Mouse (Mus musculus) megakaryocyte-erythroid progenitor cell, adult 5-6 weeks (primary cell): ENCODE measurements around the gene Plcl1. TPM values are rescaled to one million over a fixed set of nuclear protein-coding genes. Genes with fewer than 3 reads are reported as not detected.

Source experiments
- ATAC-seq: replicated peaks from 2 replicates; pipeline ENCODE4 v1.8.0; 2016; ENCODE audit warnings: mild to moderate bottlenecking, inconsistent platforms; ENCODE audit not compliant: severe bottlenecking, poor library complexity, low FRiP score, low TSS enrichment
- total RNA-seq, 2 experiments: library from RNA; stranded (forward) in 1 of 2; stranded (reverse) in 1 of 2; fragments of 200-1000, 215-1000 nt in 1 of 2; fragments of >200 nt in 1 of 2; fragmentation: Nextera tagmentation in 1 of 2; gene quantifications; 2 replicates each; pipeline ENCODE4 v1.2.3; 2014 to 2017

The Plcl1 gene
- total RNA-seq, 2 experiments from 2014 or later, result not detected

- no peak for ATAC-seq
Measured at GRCm38 (mm10) chr1:55668622-55669237, 263.0 kb downstream of the Plcl1 start.

- no peak for ATAC-seq
Measured at GRCm38 (mm10) chr1:55682676-55683075, 277.0 kb downstream of the Plcl1 start.

GRCm38 (mm10) chr1:55686261-55686660 is 280.5 kb downstream of the Plcl1 start:
- no peak for ATAC-seq

DNA sequence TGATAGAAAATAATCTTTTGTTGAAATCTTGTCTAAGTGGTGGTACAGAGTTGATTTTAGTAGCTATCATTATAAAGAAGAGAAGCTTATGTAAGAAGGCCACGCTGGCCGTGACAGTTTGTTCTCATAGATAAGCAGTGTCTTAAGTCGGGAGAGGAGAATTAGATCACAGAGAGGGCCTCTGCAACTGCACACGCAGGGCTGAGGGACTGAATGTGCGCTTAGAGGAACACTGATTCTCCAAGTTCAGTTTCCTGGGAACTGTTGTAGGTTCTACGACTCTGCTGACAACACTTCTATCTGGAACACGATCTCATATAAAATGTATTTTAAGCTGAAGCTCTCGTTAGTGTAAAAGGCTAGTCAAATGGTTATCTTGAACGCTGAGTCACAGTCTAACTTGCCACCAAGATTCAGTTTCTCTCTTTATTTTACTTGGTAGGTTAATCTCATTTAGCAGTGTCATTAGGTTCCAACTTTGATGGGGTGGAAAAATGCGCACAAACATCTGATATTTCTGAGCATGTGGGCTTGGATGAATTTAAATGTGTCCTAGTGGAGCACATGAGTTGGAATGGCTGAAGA is 288.0 kb downstream of the Plcl1 start:
- ATAC-seq, result peak; percentile 75

DNA sequence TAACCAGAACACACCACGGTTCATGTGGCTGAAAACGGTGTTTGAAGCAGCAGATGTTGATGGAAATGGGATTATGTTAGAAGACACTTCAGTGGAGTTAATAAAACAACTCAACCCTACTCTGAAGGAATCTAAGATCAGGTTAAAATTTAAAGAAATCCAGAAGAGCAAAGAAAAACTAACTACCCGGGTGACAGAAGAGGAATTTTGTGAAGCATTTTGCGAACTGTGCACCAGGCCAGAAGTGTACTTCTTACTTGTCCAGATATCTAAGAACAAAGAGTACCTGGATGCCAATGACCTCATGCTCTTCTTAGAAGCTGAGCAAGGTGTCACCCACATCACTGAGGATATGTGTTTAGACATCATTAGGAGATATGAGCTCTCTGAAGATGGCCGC is 290.5 kb downstream of the Plcl1 start:
- ATAC-seq, result no peak

GRCm38 (mm10) chr1:55699393-55699970 is 293.8 kb downstream of the Plcl1 start:
- no peak for ATAC-seq

DNA sequence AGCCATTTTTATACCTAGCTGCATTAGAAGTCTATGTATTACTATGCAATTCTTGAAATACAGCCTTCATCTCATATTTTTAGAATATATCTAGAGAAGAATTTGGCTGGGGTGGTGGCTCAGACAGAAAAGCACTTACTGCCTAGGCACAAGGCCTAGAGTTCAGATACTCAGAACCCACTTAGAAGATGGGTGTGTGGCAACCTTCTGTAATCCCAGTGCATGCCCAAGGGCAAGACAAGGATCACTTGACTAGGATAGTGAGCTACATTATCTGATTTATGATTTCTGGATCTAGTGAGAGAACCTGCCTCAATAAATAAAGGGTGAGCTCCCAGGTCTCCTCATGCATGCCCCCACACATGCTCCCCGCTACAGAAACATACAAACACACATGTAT is 294.3 kb downstream of the Plcl1 start:
- no peak for ATAC-seq

- no peak for ATAC-seq
Measured at GRCm38 (mm10) chr1:55700726-55701125, 295.0 kb downstream of the Plcl1 start.

- ATAC-seq, result no peak
Measured at GRCm38 (mm10) chr1:55701601-55702000, 295.9 kb downstream of the Plcl1 start.

DNA sequence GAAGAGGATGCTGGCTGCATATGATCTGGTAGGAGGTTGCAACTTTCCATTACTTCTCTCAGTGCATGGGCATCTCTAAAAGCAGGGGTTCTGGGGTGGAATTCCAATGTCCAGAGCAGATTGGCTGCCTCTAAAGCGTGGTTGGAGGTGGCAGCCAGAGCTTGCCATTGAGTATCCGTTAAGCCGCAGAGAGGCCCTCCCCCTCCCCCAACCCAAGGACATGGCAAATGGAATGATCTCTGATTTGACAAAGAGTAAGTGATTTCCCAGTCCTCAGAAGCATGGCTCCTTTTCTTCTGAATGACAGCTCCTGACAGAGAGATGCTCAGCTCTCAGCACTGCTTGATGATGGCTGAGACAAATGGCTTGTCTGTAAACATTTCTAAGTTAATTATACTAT is 296.4 kb downstream of the Plcl1 start:
- no peak for ATAC-seq

GRCm38 (mm10) chr1:55704707-55705106 is 299.0 kb downstream of the Plcl1 start:
- no peak for ATAC-seq

- no peak for ATAC-seq
Measured at GRCm38 (mm10) chr1:55705173-55705572, 299.5 kb downstream of the Plcl1 start.

GRCm38 (mm10) chr1:55705756-55706155 is 300.0 kb downstream of the Plcl1 start:
- no peak for ATAC-seq

DNA sequence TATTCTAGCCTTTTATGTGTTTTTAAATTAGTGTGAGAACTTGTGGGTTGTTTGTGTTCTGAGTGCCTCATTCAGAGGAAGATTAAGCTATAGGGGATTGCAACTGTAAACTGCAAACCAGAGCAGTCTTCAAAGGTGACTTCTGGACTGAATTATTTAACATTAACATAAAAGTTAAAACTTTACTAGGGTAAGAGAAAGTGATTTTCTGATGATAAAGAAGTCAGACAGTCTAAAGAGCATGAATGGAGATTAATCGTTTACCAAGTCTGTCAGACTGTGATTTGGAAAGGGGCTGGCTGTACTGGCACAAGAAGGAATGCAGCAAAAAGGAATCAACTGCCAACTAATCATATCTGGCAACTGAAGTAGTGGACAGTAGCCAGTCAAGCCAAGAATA is 301.2 kb downstream of the Plcl1 start:
- ATAC-seq, result no peak

DNA sequence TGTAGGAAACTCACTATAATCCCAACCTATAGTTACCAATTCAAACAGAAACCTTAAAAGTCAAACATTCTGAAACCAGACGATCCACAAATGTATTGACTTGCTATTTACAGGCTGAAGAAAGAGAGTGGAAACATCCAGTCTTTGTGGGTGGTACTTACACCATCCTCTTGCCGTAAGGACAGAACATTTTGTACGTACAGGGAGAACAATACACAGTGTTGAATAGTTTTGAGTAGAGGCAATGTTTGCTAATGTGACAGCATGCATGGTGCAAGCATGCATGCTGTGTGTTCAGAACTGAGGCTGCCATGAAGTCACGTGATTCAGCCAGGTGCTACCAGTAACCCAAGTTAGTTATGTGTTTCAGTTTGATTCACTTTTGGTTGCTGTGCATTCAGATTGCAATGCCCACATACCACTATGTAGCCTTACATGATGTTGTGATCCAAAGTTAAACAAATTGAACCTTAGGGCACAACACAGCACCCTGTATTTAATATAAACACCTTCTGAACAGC is 311.6 kb downstream of the Plcl1 start:
- ATAC-seq, result no peak

- ATAC-seq, result no peak
Measured at GRCm38 (mm10) chr1:55725428-55725827, 319.7 kb downstream of the Plcl1 start.

DNA sequence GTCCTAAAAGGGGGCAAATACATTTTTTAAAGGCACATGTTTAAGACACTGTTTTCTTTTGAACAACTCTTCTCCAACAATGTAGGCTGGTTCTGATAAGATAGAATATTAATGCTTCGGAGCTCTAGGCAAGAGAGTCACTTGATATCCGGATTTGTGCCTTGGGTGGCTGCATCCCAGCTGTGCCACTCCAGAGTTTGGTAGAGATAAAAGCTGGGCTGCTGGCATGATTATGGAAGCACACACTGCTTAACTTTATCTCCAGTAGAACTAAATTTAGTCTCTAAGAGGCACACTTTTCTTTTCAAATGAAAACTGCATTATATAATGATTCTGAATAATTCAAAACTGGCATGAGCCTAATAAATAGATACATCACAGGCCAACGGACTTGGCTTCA is 323.6 kb downstream of the Plcl1 start:
- ATAC-seq, result no peak

DNA sequence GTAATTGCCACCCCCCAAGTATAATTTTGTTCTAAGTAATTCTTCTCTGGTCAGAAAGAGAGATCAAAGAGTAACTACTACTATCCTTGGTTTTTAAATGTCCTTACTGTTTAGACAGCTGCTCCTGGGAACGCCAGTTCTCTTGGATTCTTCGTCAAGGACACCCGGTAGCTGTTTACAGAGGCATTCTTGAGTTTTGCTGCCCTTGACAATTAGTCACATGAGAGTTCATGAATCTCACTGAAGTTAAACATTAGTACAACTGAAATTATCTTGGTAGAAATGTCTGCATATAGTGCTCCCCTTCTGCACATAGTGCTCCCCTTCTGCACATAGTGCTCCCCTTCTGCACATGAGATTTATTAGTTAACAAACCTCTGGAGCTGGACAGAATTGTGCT is 327.2 kb downstream of the Plcl1 start:
- ATAC-seq, result no peak

- ATAC-seq, result peak; percentile 83
Measured at GRCm38 (mm10) chr1:55736054-55736740, 330.5 kb downstream of the Plcl1 start.

DNA sequence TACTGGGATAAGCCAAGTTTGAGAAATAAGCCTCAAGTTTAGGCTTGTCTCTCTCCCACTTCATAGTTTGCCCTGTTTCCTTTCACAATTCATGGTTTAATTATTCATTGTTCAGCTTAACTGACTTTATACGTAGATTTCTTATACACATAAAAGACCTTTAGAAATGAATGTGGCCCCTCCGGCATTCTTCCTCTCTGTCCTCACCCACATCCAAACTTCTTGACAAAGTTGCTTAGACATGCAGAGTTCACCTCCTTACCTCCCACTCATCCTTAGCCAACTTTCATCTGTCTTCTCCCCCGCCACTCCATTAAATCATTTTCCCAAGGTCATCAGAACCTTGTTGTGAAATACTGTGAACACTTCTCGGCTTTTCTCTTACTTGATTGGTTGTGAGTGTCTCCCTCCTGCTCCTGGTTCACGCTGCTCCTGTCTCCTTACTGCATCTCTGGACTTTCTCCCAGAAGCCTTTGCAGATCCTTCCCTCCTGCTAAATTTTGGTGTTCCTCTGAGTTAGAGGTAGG is 331.1 kb downstream of the Plcl1 start:
- no peak for ATAC-seq
